Mouse (Mus musculus) lung, adult 2 months (tissue): ENCODE measurements around the gene Abl2.

Experiments
- CTCF ChIP-seq: fragments of 200-500 bp; IDR thresholded peaks from 2 replicates; pipeline ENCODE4 v1.5.1; 2011; ENCODE audit warnings: mild to moderate bottlenecking, low read length, control low read depth; ENCODE audit not compliant: insufficient read depth
- POLR2A ChIP-seq: fragments of 200-500 bp; IDR thresholded peaks from 2 replicates; pipeline ENCODE4 v1.6.1; 2011; ENCODE audit warnings: low read depth, mild to moderate bottlenecking, control low read depth, low read length, borderline replicate concordance; ENCODE audit errors: extremely low read depth

DNA sequence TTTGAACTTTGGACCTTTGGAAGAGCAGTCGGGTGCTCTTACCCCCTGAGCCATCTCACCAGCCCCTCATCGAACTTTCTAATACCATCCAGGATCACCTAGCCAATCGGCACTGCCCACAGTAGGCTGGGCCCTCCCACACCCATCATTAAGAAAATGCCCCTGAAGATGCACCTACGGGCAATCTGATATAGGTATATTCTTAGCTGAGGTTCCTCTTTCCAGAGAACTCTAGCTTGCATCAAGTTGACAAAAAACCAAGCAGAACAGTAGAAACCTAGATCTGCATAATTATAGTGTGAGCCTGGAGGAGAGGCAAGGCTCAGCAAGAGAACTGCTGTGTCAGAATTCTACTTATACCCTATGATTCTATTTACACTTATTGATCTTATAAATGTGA lies 24.7 kb upstream of the Abl2 start:
- no peak for TF ChIP-seq CTCF
- no peak for TF ChIP-seq POLR2A
